Mouse (Mus musculus) embryonic facial prominence, embryonic 14.5 days (tissue): Measurements from ENCODE around the gene Maml3. TPM values are rescaled to one million over a fixed set of nuclear protein-coding genes. Genes with fewer than 3 reads are reported as not detected.

Experiments used
- ATAC-seq: fragments of 200-750 bp; cut with Nextera tagmentation; 2 replicates; pipeline ENCODE4 v1.8.0; 2017; ENCODE audit warnings: low read depth, moderate number of reproducible peaks, moderate TSS enrichment
- DNase-seq: peaks from one replicate; pipeline ENCODE4 v3.0.0-alpha.2; 2015; ENCODE audit warnings: low spot score
- H3K27ac ChIP-seq: fragments of 300-500 bp; sonication (generic); replicated peaks from 2 replicates; pipeline ENCODE4 v1.5.1; 2014; ENCODE audit warnings: low read depth, mild to moderate bottlenecking, low read length, moderate library complexity
- H3K27me3 ChIP-seq: fragments of 300-500 bp; sonication (generic); replicated peaks from 2 replicates; pipeline ENCODE4 v1.6.1; 2014; ENCODE audit warnings: low read length; ENCODE audit not compliant: control insufficient read depth, insufficient read depth
- H3K36me3 ChIP-seq: fragments of 300-500 bp; sonication (generic); 2 replicates; pipeline ENCODE4 v1.6.1; 2014; ENCODE audit warnings: low read length, mixed read lengths; ENCODE audit not compliant: control insufficient read depth, insufficient read depth
- H3K4me1 ChIP-seq: fragments of 300-500 bp; sonication (generic); 2 replicates; pipeline ENCODE4 v1.6.1; 2014; ENCODE audit warnings: antibody characterized with exemption, low read length; ENCODE audit not compliant: control insufficient read depth, insufficient read depth
- H3K4me2 ChIP-seq: fragments of 300-500 bp; sonication (generic); 2 replicates; pipeline ENCODE4 v1.6.1; 2014; ENCODE audit warnings: low read depth, mild to moderate bottlenecking, low read length, moderate library complexity, mixed read lengths
- H3K4me3 ChIP-seq: fragments of 300-500 bp; sonication (generic); 2 replicates; pipeline ENCODE4 v1.5.1; 2014; ENCODE audit warnings: low read depth, mild to moderate bottlenecking, low read length
- H3K9ac ChIP-seq: fragments of 300-500 bp; sonication (generic); 2 replicates; pipeline ENCODE4 v1.6.1; 2014; ENCODE audit warnings: low read depth, mild to moderate bottlenecking, low read length, moderate library complexity, mixed read lengths
- H3K9me3 ChIP-seq: fragments of 300-500 bp; sonication (generic); 2 replicates; pipeline ENCODE4 v1.6.1; 2016; ENCODE audit warnings: low read length; ENCODE audit not compliant: control insufficient read depth
- WGBS: fragments of 180-500 bp; shearing (Covaris S2); extraction: QIAGEN DNeasy Blood & Tissue Kit; methylation state at CpG from one replicate; pipeline ENCODE4 v1.1.7; 2014; 5-methylcytosine and 5-hydroxymethylcytosine counted together
- polyA plus RNA-seq: library from polyadenylated mRNA; unstranded; fragments of >200 nt; fragmentation: Nextera tagmentation; extraction: Ambion mirVana; gene quantifications from 2 replicates; pipeline ENCODE4 v1.2.1, GENCODE M21; 2014

The Maml3 gene
- polyA plus RNA-seq, 1 experiment from 2014 or later: 4.8 TPM

DNA sequence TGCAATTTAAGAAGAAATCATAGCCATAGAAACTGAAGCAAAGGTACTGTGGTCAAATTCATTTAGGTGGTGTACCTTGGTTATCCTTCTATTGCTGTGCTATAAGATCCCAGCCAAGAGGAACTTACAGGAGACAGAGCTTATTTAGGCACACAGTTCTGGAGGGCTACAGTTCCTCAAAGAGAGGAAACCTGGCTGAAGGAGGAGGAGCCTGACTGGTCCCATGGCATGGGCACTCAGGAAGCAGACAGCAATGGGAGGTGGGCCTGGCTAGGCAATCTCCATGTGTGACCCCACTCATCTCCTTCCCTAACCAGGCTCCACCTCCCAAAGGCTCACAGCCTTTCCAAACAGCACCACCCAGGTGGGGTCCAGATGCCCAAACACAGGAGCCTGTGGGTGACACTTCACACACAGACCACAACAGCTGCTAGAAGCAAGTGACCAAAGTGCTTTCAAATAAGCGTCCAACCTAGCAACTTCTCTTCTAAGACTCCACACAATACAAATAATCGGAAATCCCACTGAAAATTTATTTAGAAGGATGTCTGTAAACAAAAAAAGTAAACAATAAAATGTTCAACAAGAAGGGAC lies 328.8 kb downstream of the Maml3 start:
- H3K9ac ChIP-seq: no peak overlapping the region
- H3K4me2 ChIP-seq: no peak overlapping the region
- DNase-seq (no peak), ATAC-seq (no peak)
- H3K27me3 ChIP-seq: no peaks in the 10 kb centered on the region
- H3K9me3 ChIP-seq: no peaks in the 10 kb centered on the region
- 80% methylated on average over 2 of the region's 2 CpGs for WGBS
- H3K4me1 ChIP-seq: peaks cover 9% of the 10 kb centered on the region; the same call in 1 of the 2 replicates
- no peak overlapping the region for H3K27ac ChIP-seq
- no peak overlapping the region for H3K4me3 ChIP-seq
- H3K36me3 ChIP-seq: no peaks in the 10 kb centered on the region

DNA sequence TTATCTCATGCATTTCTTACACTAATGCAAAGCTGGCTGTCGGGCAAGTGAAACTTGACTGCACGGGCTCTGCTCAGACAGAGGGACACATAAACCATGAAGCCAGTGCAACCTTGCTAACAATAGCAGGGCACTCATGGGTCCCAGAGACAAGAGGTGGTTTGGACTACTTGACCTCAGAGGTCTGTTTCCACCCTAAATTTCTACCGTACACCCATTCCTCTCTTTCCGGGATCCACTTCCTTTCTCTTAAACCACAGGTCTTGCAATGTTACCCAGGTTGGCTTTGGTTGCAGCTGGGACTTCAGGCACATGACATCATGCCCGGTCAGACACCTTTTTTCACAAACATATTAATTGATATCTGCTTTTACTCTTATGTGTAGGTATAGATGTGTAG lies 331.3 kb downstream of the Maml3 start:
- DNase-seq (no peak), ATAC-seq (no peak)
- H3K9me3 ChIP-seq: no peaks in the 10 kb centered on the region
- H3K4me3 ChIP-seq: no peak overlapping the region
- WGBS: 65% methylated on average over 5 of the region's 5 CpGs
- no peaks in the 10 kb centered on the region for H3K36me3 ChIP-seq
- no peak overlapping the region for H3K9ac ChIP-seq
- peaks cover under 1% of the 10 kb centered on the region; the same call in 1 of the 2 replicates for H3K4me1 ChIP-seq
- H3K27ac ChIP-seq: no peak overlapping the region
- no peak overlapping the region for H3K4me2 ChIP-seq
- H3K27me3 ChIP-seq: no peaks in the 10 kb centered on the region

DNA sequence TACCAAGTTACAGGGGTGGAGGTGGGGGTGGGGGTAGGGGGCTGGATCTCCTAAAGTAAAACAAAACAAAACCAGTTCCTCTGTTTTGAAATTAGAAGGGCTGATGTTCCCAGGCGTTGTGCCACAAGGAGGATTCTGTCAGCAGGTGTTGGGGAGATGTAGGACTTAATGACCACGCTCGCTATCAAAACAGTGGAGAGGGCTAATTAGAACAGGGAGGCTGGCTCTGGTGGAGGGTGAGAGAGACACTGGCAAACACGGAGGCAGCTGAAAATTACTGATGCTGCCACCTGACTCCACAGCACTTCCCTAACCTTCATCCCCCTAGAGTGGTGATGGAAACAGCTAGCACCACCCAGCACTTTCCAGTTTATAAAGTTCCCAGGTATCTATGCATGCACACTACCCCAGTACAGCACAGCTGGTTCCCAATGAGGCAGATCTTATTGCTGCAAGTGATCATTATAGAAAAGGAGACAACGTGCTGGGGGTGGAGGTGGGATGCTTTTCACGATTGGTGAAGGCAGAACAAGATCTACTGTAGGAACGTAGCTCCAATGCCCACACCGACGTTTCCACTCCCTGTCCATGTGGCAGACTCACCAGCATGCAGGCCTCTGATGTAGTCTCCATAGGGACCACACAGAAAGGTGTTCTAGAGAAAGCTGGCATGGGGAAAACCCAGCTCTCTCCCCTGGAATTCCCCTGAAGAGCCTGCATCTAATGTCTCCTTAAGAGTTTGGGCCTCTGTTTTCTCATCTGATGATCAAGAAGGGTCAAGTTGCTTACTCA lies 332.8 kb downstream of the Maml3 start:
- WGBS: 53% methylated on average over 9 of the region's 9 CpGs
- Histone ChIP-seq H3K4me2 (no peak overlapping the region), H3K27ac (no peak overlapping the region), H3K9me3 (no peaks in the 10 kb centered on the region), H3K27me3 (no peaks in the 10 kb centered on the region), H3K4me1 (no peaks in the 10 kb centered on the region), H3K4me3 (no peak overlapping the region), H3K36me3 (no peaks in the 10 kb centered on the region), H3K9ac (no peak overlapping the region)
- DNase-seq: no peak
- 0 out of 2 replicates have a peak, but pooled peaks have one; percentile 37 for ATAC-seq

DNA sequence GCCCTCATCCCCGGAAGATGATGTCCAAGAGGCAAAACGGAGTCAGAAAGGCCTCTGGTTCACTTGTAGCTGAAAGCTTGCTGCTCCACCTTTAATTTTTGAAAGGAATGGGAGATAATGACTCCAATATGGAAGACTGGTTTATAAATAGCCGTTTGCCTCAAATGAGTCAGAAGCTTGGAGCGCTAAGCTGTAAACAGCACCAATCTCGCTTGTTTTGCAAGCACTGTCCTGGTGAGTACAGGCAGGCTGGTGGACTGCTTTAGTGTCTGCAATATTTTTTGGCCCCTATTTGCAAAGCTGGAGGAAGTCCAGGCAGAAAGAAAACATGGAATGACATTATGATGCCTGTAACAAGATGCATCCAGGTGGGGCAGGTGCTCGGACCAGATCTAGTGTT lies 335.7 kb downstream of the Maml3 start:
- H3K9me3 ChIP-seq: no peaks in the 10 kb centered on the region
- no peak for ATAC-seq
- H3K9ac ChIP-seq: no peak overlapping the region
- no peak overlapping the region for H3K27ac ChIP-seq
- no peak overlapping the region for H3K4me2 ChIP-seq
- no peak overlapping the region for H3K4me3 ChIP-seq
- no peaks in the 10 kb centered on the region for H3K27me3 ChIP-seq
- DNase-seq: no peak
- no peaks in the 10 kb centered on the region for H3K4me1 ChIP-seq
- WGBS: 78% methylated on average over 6 of the region's 6 CpGs
- no peaks in the 10 kb centered on the region for H3K36me3 ChIP-seq

DNA sequence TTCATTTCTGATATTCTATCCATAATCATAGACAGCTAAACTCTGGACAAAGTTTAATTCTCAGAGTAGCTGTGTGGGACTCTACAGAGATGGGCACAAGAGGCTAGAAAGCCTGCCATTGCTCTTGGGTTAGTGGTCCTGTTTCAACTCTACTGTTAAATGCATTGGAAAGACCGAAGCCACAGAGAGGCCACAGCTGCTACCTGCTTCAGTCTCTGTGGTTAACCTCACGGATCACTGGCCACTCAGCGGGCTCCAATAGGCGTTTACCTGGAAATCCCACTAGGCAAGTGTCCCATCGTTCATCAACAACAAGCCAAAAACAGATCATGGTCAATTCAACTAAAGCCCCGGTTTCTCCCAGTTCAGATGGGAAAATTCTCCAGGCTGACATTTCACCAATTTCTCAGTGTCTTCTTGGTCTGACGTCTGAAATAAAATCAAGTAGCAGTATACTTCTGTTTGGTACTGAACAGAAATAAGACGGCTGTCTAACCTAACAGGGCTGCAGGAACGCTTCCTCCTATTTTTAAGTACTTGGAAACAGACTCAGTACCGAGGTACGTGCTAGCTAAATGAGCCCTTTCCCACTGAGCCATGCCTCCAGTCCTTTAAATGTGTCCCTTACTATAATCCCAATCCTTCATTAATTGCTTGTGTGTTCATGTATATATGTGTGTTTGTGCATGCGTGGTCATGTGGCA lies 339.5 kb downstream of the Maml3 start:
- ATAC-seq (no peak), DNase-seq (no peak)
- Histone ChIP-seq H3K36me3 (no peaks in the 10 kb centered on the region), H3K27me3 (no peaks in the 10 kb centered on the region), H3K4me1 (no peaks in the 10 kb centered on the region), H3K9ac (no peak overlapping the region), H3K4me2 (no peak overlapping the region), H3K9me3 (no peaks in the 10 kb centered on the region), H3K27ac (no peak overlapping the region), H3K4me3 (no peak overlapping the region)
- WGBS: 83% methylated on average over 12 of the region's 12 CpGs

DNA sequence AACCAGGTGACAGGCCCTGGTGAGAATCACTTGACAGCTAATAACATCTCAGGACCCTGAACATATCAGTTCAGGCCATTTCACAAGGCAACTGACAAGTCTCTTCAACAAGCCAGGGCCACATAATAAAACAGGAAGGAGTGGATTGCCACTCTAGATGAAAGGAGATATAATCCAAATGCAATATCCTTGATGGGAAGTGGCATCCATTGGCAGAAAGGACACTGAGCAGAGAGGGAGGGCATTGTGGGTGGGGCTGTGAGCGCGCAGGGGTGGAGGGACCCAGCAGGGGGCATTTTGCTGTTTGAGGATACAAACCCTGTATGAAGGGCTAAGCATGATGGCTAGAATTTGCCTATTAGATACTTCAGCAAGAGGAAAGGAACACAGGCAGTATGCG lies 340.7 kb downstream of the Maml3 start:
- H3K9me3 ChIP-seq: no peaks in the 10 kb centered on the region
- H3K4me2 ChIP-seq: no peak overlapping the region
- no peak overlapping the region for H3K9ac ChIP-seq
- H3K36me3 ChIP-seq: no peaks in the 10 kb centered on the region
- DNase-seq (no peak), ATAC-seq (no peak)
- no peaks in the 10 kb centered on the region for H3K4me1 ChIP-seq
- no peak overlapping the region for H3K27ac ChIP-seq
- WGBS: 96% methylated on average over 3 of the region's 3 CpGs
- no peaks in the 10 kb centered on the region for H3K27me3 ChIP-seq
- H3K4me3 ChIP-seq: no peak overlapping the region

DNA sequence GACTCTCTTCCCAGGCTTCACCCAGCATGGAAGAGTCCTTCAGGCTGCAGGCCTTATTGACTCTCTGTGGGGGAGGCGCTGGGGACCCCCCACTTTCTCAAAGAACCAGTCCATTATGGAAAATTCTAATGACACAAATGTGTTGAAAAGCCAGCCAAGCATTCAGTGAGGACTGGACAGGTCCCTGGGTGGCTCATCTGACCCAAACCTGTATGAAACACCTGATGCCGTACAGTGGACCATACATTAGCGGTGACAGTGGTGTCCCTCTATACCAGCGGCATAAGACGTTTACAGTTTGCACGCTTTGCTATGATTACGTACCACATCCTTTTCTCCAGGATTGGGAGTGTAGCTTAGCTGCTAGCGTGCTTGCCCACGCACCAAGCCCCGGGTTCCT lies 342.0 kb downstream of the Maml3 start:
- 90% methylated on average over 10 of the region's 10 CpGs for WGBS
- no peak overlapping the region for H3K27ac ChIP-seq
- no peak overlapping the region for H3K4me3 ChIP-seq
- DNase-seq (no peak), ATAC-seq (no peak)
- H3K4me2 ChIP-seq: no peak overlapping the region
- no peaks in the 10 kb centered on the region for H3K9me3 ChIP-seq
- H3K27me3 ChIP-seq: no peaks in the 10 kb centered on the region
- H3K4me1 ChIP-seq: no peaks in the 10 kb centered on the region
- no peaks in the 10 kb centered on the region for H3K36me3 ChIP-seq
- H3K9ac ChIP-seq: no peak overlapping the region

DNA sequence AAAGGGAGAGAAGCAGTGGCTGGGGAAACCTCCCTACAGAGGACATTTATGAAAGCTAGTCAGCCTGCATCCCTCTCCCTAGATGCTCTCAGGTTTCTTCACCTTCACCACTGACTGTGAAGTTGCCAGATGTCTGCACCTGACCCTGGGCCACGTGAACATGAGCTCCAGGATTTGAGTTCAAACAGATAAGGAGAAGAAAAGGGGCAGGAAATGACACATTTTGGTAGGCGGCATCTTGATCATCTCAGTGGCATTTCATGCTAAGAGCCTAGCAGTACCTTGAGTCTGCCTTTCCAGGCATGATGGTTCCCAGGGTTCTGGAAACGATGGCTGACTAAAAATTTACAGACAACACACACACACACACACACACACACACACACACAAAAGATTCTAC lies 345.3 kb downstream of the Maml3 start:
- no peak for ATAC-seq

More for the DNA sequence above, 345.3 kb downstream of the Maml3 start:
- H3K27me3 ChIP-seq: no peaks in the 10 kb centered on the region
- 54% methylated on average over 3 of the region's 3 CpGs for WGBS
- no peak overlapping the region for H3K4me2 ChIP-seq
- no peaks in the 10 kb centered on the region for H3K4me1 ChIP-seq
- H3K36me3 ChIP-seq: no peaks in the 10 kb centered on the region
- H3K9ac ChIP-seq: no peak overlapping the region
- H3K9me3 ChIP-seq: no peaks in the 10 kb centered on the region
- H3K4me3 ChIP-seq: no peak overlapping the region
- H3K27ac ChIP-seq: no peak overlapping the region
- DNase-seq: no peak
